In genomic region chr12:82335095-82335494, GRCm38 (mm10) we compare ENCODE assay signal across 10 mouse cellular contexts.
A peak's percentile ranks its signal among the peaks of the same experiment; 100 is the strongest.
DNase-seq lines count a peak whose midpoint lies in the region; ATAC-seq and TF ChIP-seq lines count a peak whose summit lies in the region.
"Had no signal": no experiment of that assay in that cellular context is flagged by ENCODE, and none has a peak within 500 bp of the region (broad histone marks: within the 10 kb centered on the region; RNA-seq: fewer than 3 reads in every experiment).

No protein-coding gene starts in this region.

- 3% methylated on average over 1 of the region's 1 CpGs for WGBS in embryonic facial prominence, embryonic 12.5 days
- 16% methylated on average over 1 of the region's 1 CpGs for WGBS in hindbrain, embryonic 14.5 days
- 0% methylated on average over 1 of the region's 1 CpGs for WGBS in stomach, postnatal 0 days

- no peak for TF ChIP-seq EP300 in stomach, postnatal 0 days (optimal IDR thresholded peaks at IDR 0.05)

- H3K4me2 ChIP-seq in embryonic facial prominence, embryonic 12.5 days (replicated peaks), result no peak overlapping the region
- H3K4me2 ChIP-seq in hindbrain, embryonic 14.5 days (replicated peaks), result no peak overlapping the region
- no peak overlapping the region for H3K4me2 ChIP-seq in stomach, postnatal 0 days (replicated peaks; ENCODE audit: low read depth)
- H3K4me2 ChIP-seq: liver, embryonic 15.5 days had no signal

- no peak for TF ChIP-seq CTCF in layer of hippocampus, adult 2 months (conservative IDR thresholded peaks at IDR 0.05)
- TF ChIP-seq CTCF in stomach, postnatal 0 days (IDR thresholded peaks at IDR 0.05; ENCODE audit: low read depth), result no peak

- H3K4me3 ChIP-seq in layer of hippocampus, adult 2 months, result no peak overlapping the region
- no peak overlapping the region for H3K4me3 ChIP-seq in embryonic facial prominence, embryonic 12.5 days
- H3K4me3 ChIP-seq in hindbrain, embryonic 14.5 days (replicated peaks; ENCODE audit: low read length), result no peak overlapping the region
- no peak overlapping the region for H3K4me3 ChIP-seq in stomach, postnatal 0 days (ENCODE audit: low read depth, low read length)
- H3K4me3 ChIP-seq: liver, embryonic 15.5 days had no signal

- H3K4me1 ChIP-seq in embryonic facial prominence, embryonic 12.5 days, result peaks cover 41% of the 10 kb centered on the region
- peaks cover 22% of the 10 kb centered on the region; the same call in 1 of the 2 replicates for H3K4me1 ChIP-seq in hindbrain, embryonic 14.5 days (replicated peaks; ENCODE audit: control insufficient read depth, insufficient read depth, low read length)
- 0 out of 2 replicates have a peak, but pooled peaks cover 5% of the 10 kb centered on the region for H3K4me1 ChIP-seq in stomach, postnatal 0 days (replicated peaks; ENCODE audit: control insufficient read depth, insufficient read depth)
- H3K4me1 ChIP-seq: liver, embryonic 15.5 days had no signal

- peak overlapping the region; percentile 61 for H3K27ac ChIP-seq in layer of hippocampus, adult 2 months
- 0 out of 2 replicates have a peak overlapping the region, but pooled peaks have one; percentile 41 for H3K27ac ChIP-seq in embryonic facial prominence, embryonic 12.5 days
- H3K27ac ChIP-seq in hindbrain, embryonic 14.5 days, result 0 out of 2 replicates have a peak overlapping the region, but pooled peaks have one; percentile 45
- peak overlapping the region; percentile 58 for H3K27ac ChIP-seq in stomach, postnatal 0 days (replicated peaks)
- H3K27ac ChIP-seq: liver, embryonic 15.5 days had no signal

- no peak for DNase-seq in layer of hippocampus, adult 2 months (ENCODE audit: low spot score in 2 of 2)
- DNase-seq in layer of hippocampus, adult 8-10 months (ENCODE audit: low spot score in 2 of 2), result no peak
- peak; percentile 33 for DNase-seq in hindbrain, embryonic 14.5 days (ENCODE audit: low spot score)
- no peak for DNase-seq in stomach, postnatal 0 days (ENCODE audit: low spot score)
- no peak for DNase-seq in left cerebral cortex, postnatal 10 days (ENCODE audit: extremely low spot score in 1 of 2, low spot score in 2 of 2)
- DNase-seq: right cerebral cortex, postnatal 4 days; thymus, postnatal 36 days had no signal

- no peak for ATAC-seq in embryonic facial prominence, embryonic 12.5 days (ENCODE audit: insufficient number of reproducible peaks, insufficient read depth, low FRiP score, low TSS enrichment)
- no peak for ATAC-seq in hindbrain, embryonic 14.5 days (ENCODE audit: low FRiP score)
- ATAC-seq in stomach, postnatal 0 days (ENCODE audit: low FRiP score, low TSS enrichment), result no peak
- no peak for ATAC-seq in granulocyte monocyte progenitor cell, adult 5-6 weeks (replicated peaks; ENCODE audit: poor library complexity, severe bottlenecking)

- H3K27me3 ChIP-seq in embryonic facial prominence, embryonic 12.5 days, result no peaks in the 10 kb centered on the region
- H3K27me3 ChIP-seq in hindbrain, embryonic 14.5 days (ENCODE audit: control insufficient read depth, insufficient read depth, low read length), result no peaks in the 10 kb centered on the region
- H3K27me3 ChIP-seq in stomach, postnatal 0 days (ENCODE audit: control insufficient read depth, insufficient read depth, low read length), result no peaks in the 10 kb centered on the region
- H3K27me3 ChIP-seq: liver, embryonic 15.5 days had no signal

- no peaks in the 10 kb centered on the region for H3K9me3 ChIP-seq in embryonic facial prominence, embryonic 12.5 days
- H3K9me3 ChIP-seq in hindbrain, embryonic 14.5 days (ENCODE audit: control insufficient read depth, low read length), result no peaks in the 10 kb centered on the region
- no peaks in the 10 kb centered on the region for H3K9me3 ChIP-seq in stomach, postnatal 0 days (ENCODE audit: control insufficient read depth, low read length)
- H3K9me3 ChIP-seq: liver, embryonic 15.5 days had no signal

- H3K9ac ChIP-seq in embryonic facial prominence, embryonic 12.5 days, result no peak overlapping the region
- no peak overlapping the region for H3K9ac ChIP-seq in hindbrain, embryonic 14.5 days
- H3K9ac ChIP-seq in stomach, postnatal 0 days (ENCODE audit: low read length), result no peak overlapping the region
- H3K9ac ChIP-seq: liver, embryonic 15.5 days had no signal

- intact Hi-C loops in left cerebral cortex, postnatal 10 days (cut with DNase I), result loop anchor here (5.0 kb wide), 1 partner anchor 37 kb away; no protein-coding TSS in a partner anchor

- H3K36me3 ChIP-seq in embryonic facial prominence, embryonic 12.5 days, result no peaks in the 10 kb centered on the region
- H3K36me3 ChIP-seq in hindbrain, embryonic 14.5 days (replicated peaks; ENCODE audit: control insufficient read depth, insufficient read depth), result no peaks in the 10 kb centered on the region
- no peaks in the 10 kb centered on the region for H3K36me3 ChIP-seq in stomach, postnatal 0 days (ENCODE audit: control insufficient read depth, insufficient read depth, low read length)
- H3K36me3 ChIP-seq: liver, embryonic 15.5 days had no signal
